Mouse (Mus musculus) limb, embryonic 14.5 days (tissue): ENCODE measurements around the gene Sncg. TPM values are rescaled to one million over a fixed set of nuclear protein-coding genes. Genes with fewer than 3 reads are reported as not detected.

ENCODE experiments used
- ATAC-seq: fragments of 200-750 bp; cut with Nextera tagmentation; 2 replicates; pipeline ENCODE4 v1.8.0; 2017; ENCODE audit warnings: low read depth, moderate number of reproducible peaks, moderate TSS enrichment; ENCODE audit not compliant: low FRiP score
- DNase-seq: peaks from one replicate; pipeline ENCODE4 v3.0.0-alpha.2; 2015; ENCODE audit warnings: low spot score
- H3K27ac ChIP-seq: fragments of 300-500 bp; sonication (generic); replicated peaks from 2 replicates; pipeline ENCODE4 v1.5.1; 2014; ENCODE audit warnings: low read depth, mild to moderate bottlenecking, low read length, moderate library complexity, mixed read lengths
- H3K27me3 ChIP-seq: fragments of 300-500 bp; sonication (generic); 2 replicates; pipeline ENCODE4 v1.6.1; 2014; ENCODE audit warnings: low read length, mixed read lengths; ENCODE audit not compliant: control insufficient read depth, insufficient read depth
- H3K36me3 ChIP-seq: fragments of 300-500 bp; sonication (generic); 2 replicates; pipeline ENCODE4 v1.6.1; 2014; ENCODE audit warnings: mild to moderate bottlenecking, low read length, moderate library complexity, mixed read lengths; ENCODE audit not compliant: control insufficient read depth, insufficient read depth
- H3K4me1 ChIP-seq: fragments of 300-500 bp; sonication (generic); 2 replicates; pipeline ENCODE4 v1.6.1; 2014; ENCODE audit warnings: antibody characterized with exemption, low read length, mixed read lengths; ENCODE audit not compliant: control insufficient read depth, insufficient read depth
- H3K4me2 ChIP-seq: fragments of 300-500 bp; sonication (generic); replicated peaks from 2 replicates; pipeline ENCODE4 v1.6.1; 2014; ENCODE audit warnings: low read depth, mild to moderate bottlenecking, low read length, moderate library complexity; ENCODE audit not compliant: severe bottlenecking
- H3K4me3 ChIP-seq: fragments of 300-500 bp; sonication (generic); replicated peaks from 2 replicates; pipeline ENCODE4 v1.5.1; 2014; ENCODE audit warnings: low read length
- H3K9ac ChIP-seq: fragments of 300-500 bp; sonication (generic); 2 replicates; pipeline ENCODE4 v1.6.1; 2014; ENCODE audit warnings: mild to moderate bottlenecking, low read depth, low read length, moderate library complexity; ENCODE audit not compliant: severe bottlenecking
- H3K9me3 ChIP-seq: fragments of 300-500 bp; sonication (generic); 2 replicates; pipeline ENCODE4 v1.6.1; 2016; ENCODE audit warnings: low read length; ENCODE audit not compliant: control insufficient read depth
- POLR2A ChIP-seq: fragments of 200-500 bp; IDR thresholded peaks from 2 replicates; pipeline ENCODE4 v1.8.0; 2012; ENCODE audit warnings: inconsistent platforms, mild to moderate bottlenecking, moderate library complexity, borderline replicate concordance; ENCODE audit not compliant: insufficient read depth, insufficient read length; ENCODE audit errors: extremely low read depth
- WGBS: fragments of 180-500 bp; shearing (Covaris S2); extraction: QIAGEN DNeasy Blood & Tissue Kit; methylation state at CpG from one replicate; pipeline ENCODE4 v1.1.7; 2014; 5-methylcytosine and 5-hydroxymethylcytosine counted together
- polyA plus RNA-seq, 2 experiments: library from polyadenylated mRNA; depleted of rRNA in 1 of 2; stranded (reverse) in 1 of 2; unstranded in 1 of 2; fragments of >200 nt; fragmentation: Nextera tagmentation in 1 of 2; extraction: Ambion mirVana in 1 of 2; gene quantifications; 2 replicates each; pipeline versions ENCODE4 v1.2.1 to v1.2.3; 2012 to 2014

The Sncg gene
- polyA plus RNA-seq, 2 experiments: 3.6 to 3.8 TPM

GRCm38 (mm10) chr14:34326606-34327005 is 48.0 kb downstream of the Sncg start:
- DNase-seq (no peak), ATAC-seq (no peak)
- Histone ChIP-seq H3K9me3 (no peaks in the 10 kb centered on the region), H3K27ac (no peak overlapping the region), H3K36me3 (peaks cover 70% of the 10 kb centered on the region), H3K27me3 (no peaks in the 10 kb centered on the region), H3K4me3 (no peak overlapping the region), H3K9ac (no peak overlapping the region), H3K4me1 (no peaks in the 10 kb centered on the region), H3K4me2 (no peak overlapping the region)
- WGBS: 85% methylated on average over 3 of the region's 3 CpGs
- no peak for TF ChIP-seq POLR2A

- Histone ChIP-seq H3K9ac (no peak overlapping the region), H3K4me3 (no peak overlapping the region), H3K9me3 (no peaks in the 10 kb centered on the region), H3K4me1 (no peaks in the 10 kb centered on the region), H3K27me3 (no peaks in the 10 kb centered on the region), H3K36me3 (peaks cover 60% of the 10 kb centered on the region), H3K4me2 (no peak overlapping the region), H3K27ac (no peak overlapping the region)
- no peak for TF ChIP-seq POLR2A
- ATAC-seq (no peak), DNase-seq (no peak)
- WGBS: 92% methylated on average over 5 of the region's 5 CpGs
Observed at GRCm38 (mm10) chr14:34323576-34324085, 51.0 kb downstream of the Sncg start.

Other genes starting within 250 kb of the Sncg start
- gene Npy4r, start 222.3 kb downstream of the Sncg start, polyA plus RNA-seq (2012; rRNA removed): 0.01 and 0.06 TPM in 2 replicates
- gene Npy4r, start 222.3 kb downstream of the Sncg start, polyA plus RNA-seq (2014; fragmentation: Nextera tagmentation; extraction: Ambion mirVana): 0.06 TPM in 1 of 2 replicates, not detected in the other
- gene Gprin2, start 173.1 kb downstream of the Sncg start, polyA plus RNA-seq (2012; rRNA removed): 1.2 and 3.4 TPM in 2 replicates
- gene Gprin2, start 173.1 kb downstream of the Sncg start, polyA plus RNA-seq (2014; fragmentation: Nextera tagmentation; extraction: Ambion mirVana): 0.70 and 0.81 TPM in 2 replicates
- 0.65 and 0.83 TPM in 2 replicates for gene Syt15, start 155.2 kb downstream of the Sncg start, polyA plus RNA-seq (2012; rRNA removed)
- gene Syt15, start 155.2 kb downstream of the Sncg start, polyA plus RNA-seq (2014; fragmentation: Nextera tagmentation; extraction: Ambion mirVana): 0.51 and 0.53 TPM in 2 replicates
- 5.1 and 6.7 TPM in 2 replicates for gene Shld2, start 64.3 kb downstream of the Sncg start, polyA plus RNA-seq (2012; rRNA removed)
- gene Shld2, start 64.3 kb downstream of the Sncg start, polyA plus RNA-seq (2014; fragmentation: Nextera tagmentation; extraction: Ambion mirVana): 11.2 and 11.7 TPM in 2 replicates
- 67.1 and 67.3 TPM in 2 replicates for gene Glud1, start 64.1 kb downstream of the Sncg start, polyA plus RNA-seq (2012; rRNA removed)
- gene Glud1, start 64.1 kb downstream of the Sncg start, polyA plus RNA-seq (2014; fragmentation: Nextera tagmentation; extraction: Ambion mirVana): 81.2 and 93.9 TPM in 2 replicates
- 7.1 and 23.5 TPM in 2 replicates for gene Fam25c, start 19.4 kb downstream of the Sncg start, polyA plus RNA-seq (2012; rRNA removed)
- 30.0 and 45.6 TPM in 2 replicates for gene Fam25c, start 19.4 kb downstream of the Sncg start, polyA plus RNA-seq (2014; fragmentation: Nextera tagmentation; extraction: Ambion mirVana)
- gene Mmrn2, start 676 bp upstream of the Sncg start, polyA plus RNA-seq (2012; rRNA removed): 4.5 and 4.7 TPM in 2 replicates
- gene Mmrn2, start 676 bp upstream of the Sncg start, polyA plus RNA-seq (2014; fragmentation: Nextera tagmentation; extraction: Ambion mirVana): 6.9 and 7.7 TPM in 2 replicates
- gene Bmpr1a, start 128.6 kb upstream of the Sncg start, polyA plus RNA-seq (2012; rRNA removed): 44.3 TPM in 2 replicates
- gene Bmpr1a, start 128.6 kb upstream of the Sncg start, polyA plus RNA-seq (2014; fragmentation: Nextera tagmentation; extraction: Ambion mirVana): 72.1 and 72.4 TPM in 2 replicates
- gene 9230112D13Rik, start 148.0 kb upstream of the Sncg start, polyA plus RNA-seq (2012; rRNA removed): not detected in 2 replicates
- gene 9230112D13Rik, start 148.0 kb upstream of the Sncg start, polyA plus RNA-seq (2014; fragmentation: Nextera tagmentation; extraction: Ambion mirVana): not detected in 2 replicates
- 37.7 and 44.1 TPM in 2 replicates for gene Ldb3, start 213.9 kb upstream of the Sncg start, polyA plus RNA-seq (2012; rRNA removed)
- gene Ldb3, start 213.9 kb upstream of the Sncg start, polyA plus RNA-seq (2014; fragmentation: Nextera tagmentation; extraction: Ambion mirVana): 20.0 and 26.6 TPM in 2 replicates
- 0.09 and 0.38 TPM in 2 replicates for gene Opn4, start 225.4 kb upstream of the Sncg start, polyA plus RNA-seq (2012; rRNA removed)
- gene Opn4, start 225.4 kb upstream of the Sncg start, polyA plus RNA-seq (2014; fragmentation: Nextera tagmentation; extraction: Ambion mirVana): 0.25 and 0.50 TPM in 2 replicates